Mouse (Mus musculus) left cerebral cortex, postnatal 10 days (tissue): ENCODE measurements at regions not wholly inside any gene's neighbourhood (a gene's known extent, or its start where the extent isn't known, plus 50 kb on each side); places are given as distances from the start of the nearest gene placed in this dataset.
A peak's percentile ranks its signal among the peaks of the same experiment; 100 is the strongest.

Experiments
- DNase-seq, 2 experiments: peaks; one replicate each; pipeline ENCODE4 v3.0.0; 2021 to 2022; ENCODE audit warnings: low spot score in 2 of 2, mixed read lengths in 1 of 2; ENCODE audit errors: extremely low spot score in 1 of 2
- intact Hi-C: fragments of 180-260 bp; cut with DNase I; formaldehyde crosslinking; loops from one replicate; pipeline ENCODE4 v1.15.1; 2025

DNA sequence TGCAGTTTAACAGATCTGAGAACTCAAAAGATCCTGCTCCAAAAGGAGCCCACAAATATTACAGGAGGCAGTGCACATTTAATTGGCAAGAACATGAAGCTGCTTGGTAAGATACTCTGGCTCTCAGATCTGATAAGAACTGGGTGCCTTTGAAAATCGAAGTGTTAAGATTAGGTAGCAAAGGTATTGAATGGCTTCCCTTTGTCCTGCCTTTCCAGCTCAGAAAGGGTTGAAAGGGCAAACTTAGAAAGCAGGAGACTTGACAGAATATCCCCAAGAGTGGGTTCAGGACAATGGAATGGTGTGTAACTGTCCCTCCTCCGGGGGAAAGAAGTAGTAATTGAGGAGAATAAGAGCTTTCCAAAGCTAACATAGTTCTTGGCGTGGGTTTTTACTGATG, 431.4 kb downstream of the Gm10283 start:
- no peak for DNase-seq
- intact Hi-C loops: no loop called here

DNA sequence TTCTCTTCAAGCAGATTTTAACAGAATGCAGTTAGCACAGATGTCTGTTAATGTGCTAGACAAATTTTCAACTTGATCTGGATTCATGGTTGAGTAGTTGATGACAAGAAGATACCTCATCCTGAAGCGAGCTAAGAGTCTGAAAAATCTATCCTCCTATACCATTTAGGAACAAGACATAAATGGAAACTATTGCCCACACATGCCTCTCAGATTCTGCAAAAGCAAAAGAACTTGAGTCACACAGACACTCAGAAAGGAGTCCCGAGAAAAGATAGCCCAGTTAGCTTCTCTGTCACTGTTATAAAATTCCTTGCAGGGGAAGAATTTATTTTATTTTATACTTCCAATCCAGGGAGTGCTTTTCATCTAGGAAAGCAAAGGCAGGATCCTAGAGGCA, 447.9 kb downstream of the Gm10283 start:
- intact Hi-C loops: no loop called here
- DNase-seq: no peak

DNA sequence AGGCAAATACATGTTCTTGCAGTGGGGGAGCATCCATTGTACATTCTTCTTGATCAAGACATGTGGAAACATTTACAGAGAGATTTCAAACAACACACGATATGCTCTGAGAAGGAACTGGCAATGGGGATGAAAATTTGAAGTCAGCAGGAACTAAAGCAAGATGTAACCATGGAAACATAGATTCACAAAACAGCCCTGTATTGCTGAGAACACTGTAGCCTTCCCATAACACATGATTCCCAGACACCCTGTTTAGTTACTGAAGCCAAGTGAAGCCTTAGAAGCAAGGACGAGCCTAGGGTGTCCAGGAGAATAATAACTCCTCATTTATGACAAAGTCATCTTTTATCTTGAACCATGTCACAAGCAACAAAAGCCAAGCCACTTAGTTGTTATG, 474.3 kb downstream of the Gm10283 start:
- peak in 1 of 2 experiments; percentile 16 for DNase-seq
- intact Hi-C loops: no loop called here
